Mouse (Mus musculus) stomach, embryonic 14.5 days (tissue): ENCODE results near the gene Adamts15. TPM values are rescaled to one million over a fixed set of nuclear protein-coding genes. Genes with fewer than 3 reads are reported as not detected.

Experiments
- ATAC-seq: fragments of 200-750 bp; cut with Nextera tagmentation; 2 replicates; pipeline ENCODE4 v1.8.0; 2017; ENCODE audit warnings: low read depth, moderate TSS enrichment; ENCODE audit not compliant: insufficient number of reproducible peaks, insufficient read depth, low FRiP score
- H3K27ac ChIP-seq: fragments of 300-500 bp; sonication (generic); 2 replicates; pipeline ENCODE4 v1.5.1; 2014; ENCODE audit warnings: mild to moderate bottlenecking, low read length, moderate library complexity, mixed read lengths
- H3K27me3 ChIP-seq: fragments of 300-500 bp; sonication (generic); 2 replicates; pipeline ENCODE4 v1.6.1; 2014; ENCODE audit warnings: low read length, control low read depth, mixed read lengths; ENCODE audit not compliant: control insufficient read depth, insufficient read depth
- H3K36me3 ChIP-seq: fragments of 300-500 bp; sonication (generic); 2 replicates; pipeline ENCODE4 v1.6.1; 2014; ENCODE audit warnings: mild to moderate bottlenecking, control low read depth, low read length, moderate library complexity, mixed read lengths; ENCODE audit not compliant: control insufficient read depth, insufficient read depth
- H3K4me1 ChIP-seq: fragments of 300-500 bp; sonication (generic); 2 replicates; pipeline ENCODE4 v1.6.1; 2014; ENCODE audit warnings: low read length, control low read depth, mixed read lengths; ENCODE audit not compliant: control insufficient read depth, insufficient read depth
- H3K4me2 ChIP-seq: fragments of 300-500 bp; sonication (generic); replicated peaks from 2 replicates; pipeline ENCODE4 v1.6.1; 2014; ENCODE audit warnings: low read depth, low read length, control low read depth
- H3K4me3 ChIP-seq: fragments of 300-500 bp; sonication (generic); 2 replicates; pipeline ENCODE4 v1.5.1; 2014; ENCODE audit warnings: low read depth, low read length, control low read depth
- H3K9ac ChIP-seq: fragments of 300-500 bp; sonication (generic); replicated peaks from 2 replicates; pipeline ENCODE4 v1.6.1; 2014; ENCODE audit warnings: low read depth, mild to moderate bottlenecking, control low read depth, low read length, moderate library complexity, mixed read lengths
- H3K9me3 ChIP-seq: fragments of 300-500 bp; sonication (generic); 2 replicates; pipeline ENCODE4 v1.6.1; 2016; ENCODE audit warnings: low read depth, low read length, control low read depth; ENCODE audit not compliant: control insufficient read depth
- WGBS: fragments of 180-500 bp; shearing (Covaris S2); extraction: QIAGEN DNeasy Blood & Tissue Kit; methylation state at CpG from one replicate; pipeline ENCODE4 v1.1.7; 2014; 5-methylcytosine and 5-hydroxymethylcytosine counted together
- polyA plus RNA-seq: library from polyadenylated mRNA; unstranded; fragments of >200 nt; fragmentation: Nextera tagmentation; extraction: Ambion mirVana; gene quantifications from 2 replicates; pipeline ENCODE4 v1.2.1, GENCODE M21; 2014

Adamts15 gene
- polyA plus RNA-seq, 1 experiment from 2014 or later, result 12.9 TPM

DNA sequence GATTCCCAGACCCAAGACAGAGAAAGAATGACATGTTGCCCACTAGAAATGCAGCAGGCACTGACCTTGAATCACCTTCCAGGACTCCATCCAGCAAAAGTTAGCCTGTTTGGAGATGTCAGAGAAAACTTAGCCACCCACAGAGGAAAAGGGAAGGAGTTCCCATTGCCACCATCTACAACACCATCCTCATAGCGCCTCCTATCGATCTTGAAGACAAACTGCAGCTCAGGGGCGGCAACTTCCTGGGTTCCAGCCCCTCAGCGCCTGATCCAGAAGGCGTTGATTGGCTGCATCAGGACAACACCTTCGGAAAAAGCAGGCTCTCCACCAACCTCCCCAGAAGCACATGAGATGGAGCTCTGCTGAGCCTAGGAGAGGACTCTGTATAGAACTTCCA lies 1.5 kb downstream of the Adamts15 start:
- H3K4me1 ChIP-seq, result no peaks in the 10 kb centered on the region; the same call in 1 of the 2 replicates
- no peaks in the 10 kb centered on the region for H3K36me3 ChIP-seq
- H3K4me3 ChIP-seq, result peak overlapping the region; percentile 58; the same call in 1 of the 2 replicates
- WGBS, result 30% methylated on average over 6 of the region's 6 CpGs
- H3K27ac ChIP-seq, result peak overlapping the region; percentile 16; the same call in 1 of the 2 replicates
- no peaks in the 10 kb centered on the region for H3K27me3 ChIP-seq
- no peak overlapping the region for H3K9ac ChIP-seq
- no peaks in the 10 kb centered on the region for H3K9me3 ChIP-seq
- no peak for ATAC-seq
- peak overlapping the region; percentile 92 for H3K4me2 ChIP-seq

DNA sequence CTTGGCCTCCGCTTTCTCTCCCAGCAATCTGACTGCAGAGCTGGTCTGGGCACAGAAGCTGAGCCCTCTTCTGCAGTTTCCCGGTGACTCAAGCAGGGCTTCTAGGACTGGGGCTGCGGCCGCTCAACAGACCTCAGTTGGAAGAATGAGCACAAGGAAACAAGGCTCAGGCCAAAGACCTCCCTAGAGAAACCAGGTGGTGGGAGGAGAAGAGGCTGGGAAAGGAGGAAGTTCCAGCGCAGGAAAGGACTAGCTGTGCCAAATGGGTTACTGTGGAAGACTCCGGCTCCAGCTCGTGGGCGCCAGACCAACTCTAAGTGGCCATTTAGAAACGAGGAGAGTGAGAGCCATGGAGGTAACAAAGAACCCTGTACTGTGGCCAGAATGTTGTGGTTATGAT lies 2.6 kb downstream of the Adamts15 start:
- Histone ChIP-seq H3K27me3 (no peaks in the 10 kb centered on the region), H3K4me3 (peak overlapping the region; percentile 58; the same call in 1 of the 2 replicates), H3K9me3 (no peaks in the 10 kb centered on the region), H3K36me3 (no peaks in the 10 kb centered on the region), H3K4me1 (no peaks in the 10 kb centered on the region; the same call in 1 of the 2 replicates), H3K27ac (peak overlapping the region; percentile 29; the same call in 1 of the 2 replicates), H3K4me2 (peak overlapping the region; percentile 31; the same call in 1 of the 2 replicates), H3K9ac (no peak overlapping the region)
- 77% methylated on average over 9 of the region's 9 CpGs for WGBS
- no peak for ATAC-seq

DNA sequence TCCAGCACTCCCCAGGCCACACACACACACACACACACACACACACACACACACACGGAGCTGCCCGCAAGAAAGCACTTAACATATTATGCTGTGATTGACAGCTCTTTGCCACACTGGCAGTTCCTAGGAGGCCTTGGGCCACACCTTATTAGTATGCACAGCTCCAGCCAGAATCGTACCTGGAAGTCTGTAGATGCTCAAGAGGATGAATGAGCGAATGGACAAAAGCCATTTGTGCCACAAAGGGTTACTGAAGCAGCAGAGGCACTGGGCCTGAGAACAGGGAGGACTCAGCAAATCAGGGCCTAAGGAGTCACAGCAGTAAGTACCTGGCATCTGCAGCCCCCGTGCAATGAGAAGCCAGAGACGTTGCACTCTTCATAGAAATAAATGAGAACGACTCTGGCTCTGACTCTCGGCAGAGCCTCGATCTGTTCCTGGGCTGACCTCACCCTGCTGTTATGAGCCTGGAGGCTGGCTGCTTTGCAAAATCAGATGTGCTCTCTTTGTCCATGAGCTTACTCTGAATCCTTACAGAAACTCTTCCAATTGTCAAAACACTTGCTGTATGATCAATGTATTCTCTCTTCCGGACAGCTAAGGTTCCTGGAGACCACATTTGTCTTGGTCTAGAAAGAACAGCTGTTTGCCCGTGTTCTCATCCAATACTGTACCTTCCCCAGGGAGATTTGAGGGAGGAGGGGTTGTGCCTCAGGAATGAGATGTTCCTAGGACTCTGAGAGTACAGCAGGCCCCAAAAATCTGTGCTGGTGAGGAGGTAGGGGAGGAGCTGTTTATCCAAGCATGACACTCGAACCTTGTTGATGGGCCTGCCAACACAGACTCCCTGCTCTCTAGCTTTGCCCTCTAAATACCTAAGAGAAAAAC lies 3.5 kb downstream of the Adamts15 start:
- no peak overlapping the region for H3K9ac ChIP-seq
- no peaks in the 10 kb centered on the region for H3K9me3 ChIP-seq
- WGBS, result 28% methylated on average over 12 of the region's 12 CpGs
- H3K27me3 ChIP-seq, result no peaks in the 10 kb centered on the region
- peak overlapping the region; percentile 10; the same call in 1 of the 2 replicates for H3K4me3 ChIP-seq
- H3K4me2 ChIP-seq, result peak overlapping the region; percentile 31
- H3K4me1 ChIP-seq, result no peaks in the 10 kb centered on the region; the same call in 1 of the 2 replicates
- 0 out of 2 replicates have a peak, but pooled peaks have one; percentile 33 for ATAC-seq
- H3K27ac ChIP-seq, result peak overlapping the region; percentile 45; the same call in 1 of the 2 replicates
- no peaks in the 10 kb centered on the region for H3K36me3 ChIP-seq

DNA sequence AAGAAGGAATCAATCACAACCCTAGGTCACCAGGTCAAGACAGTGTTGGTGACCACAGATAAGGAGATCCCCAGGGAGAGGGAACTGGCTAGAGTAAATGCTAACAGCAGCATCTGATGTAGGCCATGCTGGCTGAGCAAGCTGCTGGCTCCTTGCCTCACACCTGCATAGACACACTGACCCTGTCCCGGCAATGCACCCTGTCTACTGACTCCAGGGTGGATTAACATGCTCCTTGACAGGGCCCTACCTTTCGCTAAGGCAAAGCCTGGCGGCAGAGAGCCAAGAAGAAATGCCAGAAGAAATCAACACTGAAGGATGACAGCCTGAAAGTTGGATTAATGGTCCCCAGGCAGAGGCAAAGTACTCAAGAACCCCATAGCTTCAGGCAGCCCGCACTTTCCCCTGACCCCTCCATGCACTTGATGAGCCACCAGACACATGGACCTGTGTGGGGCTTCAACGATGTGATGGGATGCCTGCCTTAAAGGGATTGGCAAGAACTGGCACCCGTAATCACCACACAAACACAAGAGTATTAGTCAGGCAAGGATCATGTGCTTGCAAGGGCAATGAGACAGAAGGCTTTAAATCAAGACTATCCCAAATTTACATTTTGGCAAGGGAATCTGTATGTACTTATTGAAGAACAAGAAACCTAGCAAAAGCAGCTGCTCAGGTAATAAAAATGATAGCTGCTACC lies 5.8 kb downstream of the Adamts15 start:
- WGBS, result 47% methylated on average over 6 of the region's 6 CpGs
- Histone ChIP-seq H3K9ac (no peak overlapping the region), H3K36me3 (no peaks in the 10 kb centered on the region), H3K4me2 (no peak overlapping the region), H3K4me3 (no peak overlapping the region), H3K27me3 (no peaks in the 10 kb centered on the region), H3K4me1 (no peaks in the 10 kb centered on the region; the same call in 1 of the 2 replicates), H3K27ac (no peak overlapping the region), H3K9me3 (no peaks in the 10 kb centered on the region)
- ATAC-seq, result no peak

DNA sequence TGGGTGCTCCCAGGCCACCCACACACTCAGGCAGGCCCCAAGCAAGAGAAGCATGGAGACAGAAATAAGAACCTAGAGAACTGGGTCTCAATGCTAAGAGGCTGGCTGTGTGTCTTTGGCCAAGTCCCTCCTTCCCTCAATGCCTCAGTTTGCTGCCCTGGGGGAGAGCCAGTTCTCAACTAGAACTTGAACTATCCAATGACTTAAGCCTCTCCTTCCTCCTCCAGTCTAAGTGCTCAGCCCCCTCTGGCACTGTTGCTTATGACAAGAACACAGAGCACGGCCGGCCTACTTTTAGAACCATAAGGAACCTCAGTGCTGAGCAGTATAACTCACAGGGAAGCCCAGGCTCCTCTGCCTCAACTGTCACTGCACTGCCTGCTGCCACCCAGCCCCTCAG lies 8.0 kb downstream of the Adamts15 start:
- Histone ChIP-seq H3K9ac (no peak overlapping the region), H3K4me3 (no peak overlapping the region), H3K4me1 (no peaks in the 10 kb centered on the region; the same call in 1 of the 2 replicates), H3K4me2 (no peak overlapping the region), H3K27me3 (no peaks in the 10 kb centered on the region), H3K27ac (no peak overlapping the region), H3K9me3 (no peaks in the 10 kb centered on the region), H3K36me3 (no peaks in the 10 kb centered on the region)
- 87% methylated on average over 2 of the region's 2 CpGs for WGBS
- no peak for ATAC-seq

DNA sequence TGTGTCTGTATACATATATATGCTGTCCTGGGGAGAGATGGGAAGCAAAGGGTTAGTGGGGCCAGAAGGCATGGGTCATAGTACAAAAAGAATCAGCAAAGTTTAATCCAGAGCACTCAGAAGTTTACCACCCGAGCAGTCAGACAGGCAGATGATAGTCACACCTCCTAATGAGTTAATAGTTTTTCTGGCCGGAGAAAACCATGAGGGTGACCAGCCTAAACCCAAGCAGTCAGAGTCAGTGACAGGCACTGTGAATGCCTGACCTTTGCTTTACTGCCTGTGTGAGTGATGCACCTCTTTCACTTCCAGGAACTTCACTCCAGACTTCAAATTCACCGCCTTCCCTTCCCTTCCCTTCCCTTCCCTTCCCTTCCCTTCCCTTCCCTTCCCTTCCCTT lies 8.8 kb downstream of the Adamts15 start:
- 55% methylated on average over 3 of the region's 3 CpGs for WGBS
- no peak overlapping the region for H3K4me2 ChIP-seq
- no peaks in the 10 kb centered on the region for H3K27me3 ChIP-seq
- ATAC-seq, result no peak
- H3K4me1 ChIP-seq, result no peaks in the 10 kb centered on the region; the same call in 1 of the 2 replicates
- H3K36me3 ChIP-seq, result no peaks in the 10 kb centered on the region
- no peak overlapping the region for H3K27ac ChIP-seq
- no peak overlapping the region for H3K9ac ChIP-seq
- no peaks in the 10 kb centered on the region for H3K9me3 ChIP-seq
- H3K4me3 ChIP-seq, result no peak overlapping the region

DNA sequence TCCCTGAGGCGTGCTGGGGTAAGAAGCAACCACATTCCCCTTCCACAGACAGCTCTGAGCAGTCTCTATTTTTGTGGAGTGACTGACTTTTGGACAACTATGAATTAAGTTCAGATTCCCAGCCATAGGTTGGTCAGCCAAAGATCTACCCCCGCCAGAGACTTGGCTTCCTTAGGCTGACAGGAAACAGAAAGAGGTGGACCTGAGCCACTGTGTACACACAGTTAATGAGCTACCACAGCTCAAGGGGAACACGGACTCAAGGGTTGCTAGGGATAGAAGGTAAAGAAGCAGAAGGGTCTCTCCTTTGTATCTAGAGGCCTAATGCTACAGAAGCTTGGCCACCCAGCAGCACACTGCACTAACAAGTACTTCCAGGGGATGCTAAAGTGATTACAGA lies 10.1 kb downstream of the Adamts15 start:
- Histone ChIP-seq H3K4me1 (no peaks in the 10 kb centered on the region; the same call in 1 of the 2 replicates), H3K36me3 (no peaks in the 10 kb centered on the region), H3K27me3 (no peaks in the 10 kb centered on the region), H3K4me2 (no peak overlapping the region), H3K9me3 (no peaks in the 10 kb centered on the region), H3K27ac (no peak overlapping the region), H3K9ac (no peak overlapping the region), H3K4me3 (no peak overlapping the region)
- 53% methylated on average over 3 of the region's 3 CpGs for WGBS
- ATAC-seq, result no peak

DNA sequence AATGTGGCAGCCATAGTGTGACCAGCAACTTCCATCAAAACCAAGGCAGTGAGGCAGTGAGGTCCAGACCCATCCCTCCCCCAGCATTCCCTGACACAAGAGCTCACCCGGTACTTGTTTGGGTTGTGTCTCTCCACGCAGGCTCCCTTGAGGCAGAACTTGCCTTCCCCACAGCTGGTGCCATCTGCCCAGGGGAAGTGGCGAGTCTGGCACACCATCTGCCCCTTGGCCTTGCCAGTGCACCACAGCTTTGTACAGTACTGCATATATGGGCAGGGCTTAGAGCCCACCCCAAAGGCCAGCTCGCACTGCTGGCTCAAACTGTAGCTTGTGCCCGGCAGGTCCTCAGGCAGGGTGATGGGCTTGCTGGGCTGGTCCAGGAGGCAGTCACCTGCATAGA lies 11.8 kb downstream of the Adamts15 start:
- H3K4me3 ChIP-seq, result no peak overlapping the region
- H3K27me3 ChIP-seq, result no peaks in the 10 kb centered on the region
- WGBS, result 87% methylated on average over 5 of the region's 5 CpGs
- no peak overlapping the region for H3K9ac ChIP-seq
- ATAC-seq, result no peak
- no peak overlapping the region for H3K4me2 ChIP-seq
- no peaks in the 10 kb centered on the region for H3K9me3 ChIP-seq
- H3K27ac ChIP-seq, result no peak overlapping the region
- H3K36me3 ChIP-seq, result no peaks in the 10 kb centered on the region
- no peaks in the 10 kb centered on the region; the same call in 1 of the 2 replicates for H3K4me1 ChIP-seq
